Comparison of ENCODE assay signal across 19 mouse cellular contexts in genomic region chr7:81841439-81841838, GRCm38 (mm10). TPM values are rescaled to one million over a fixed set of nuclear protein-coding genes. Genes with fewer than 3 reads are reported as not detected.
A peak's percentile ranks its signal among the peaks of the same experiment; 100 is the strongest.
DNase-seq lines count a peak whose midpoint lies in the region; ATAC-seq and TF ChIP-seq lines count a peak whose summit lies in the region.
"Had no signal": no experiment of that assay in that cellular context is flagged by ENCODE, and none has a peak within 500 bp of the region (broad histone marks: within the 10 kb centered on the region; RNA-seq: fewer than 3 reads in every experiment).

No protein-coding gene starts in this region.

- no peak for TF ChIP-seq POLR2A in liver, adult 2 months (IDR thresholded peaks at IDR 0.05; ENCODE audit: extremely low read depth, insufficient read depth, low read length)

- H3K4me3 ChIP-seq in liver, adult 2 months (ENCODE audit: insufficient read depth, low read depth, low read length), result no peak overlapping the region
- no peak overlapping the region for H3K4me3 ChIP-seq in liver, postnatal 0 days (ENCODE audit: low read depth, low read length)
- H3K4me3 ChIP-seq in midbrain, embryonic 16.5 days (ENCODE audit: low read depth, low read length), result no peak overlapping the region
- H3K4me3 ChIP-seq: liver, embryonic 12.5 days had no signal

- no peaks in the 10 kb centered on the region for H3K9me3 ChIP-seq in liver, postnatal 0 days (ENCODE audit: low read length)
- no peaks in the 10 kb centered on the region for H3K9me3 ChIP-seq in midbrain, embryonic 16.5 days (replicated peaks; ENCODE audit: control insufficient read depth, low read length, poor library complexity, severe bottlenecking)
- H3K9me3 ChIP-seq: liver, embryonic 12.5 days had no signal

- 38% methylated on average over 6 of the region's 6 CpGs for WGBS in liver, adult 2 months
- 81% methylated on average over 6 of the region's 6 CpGs for WGBS in liver, postnatal 0 days (ENCODE audit: insufficient replicate concordance)
- 87% methylated on average over 6 of the region's 6 CpGs for WGBS in midbrain, embryonic 16.5 days

- intact Hi-C loops in heart, postnatal 25 days (cut with DNase I), result no loop called here

- H3K9ac ChIP-seq in liver, adult 2 months (ENCODE audit: low read depth, low read length), result no peak overlapping the region
- no peak overlapping the region for H3K9ac ChIP-seq in liver, postnatal 0 days (replicated peaks)
- H3K9ac ChIP-seq in midbrain, embryonic 16.5 days (ENCODE audit: low read depth, low read length), result no peak overlapping the region
- H3K9ac ChIP-seq: liver, embryonic 12.5 days had no signal

- no peak overlapping the region for H3K27ac ChIP-seq in liver, adult 2 months (replicated peaks; ENCODE audit: insufficient read depth, low read depth, low read length)
- no peak overlapping the region for H3K27ac ChIP-seq in liver, postnatal 0 days (ENCODE audit: low read depth)
- H3K27ac ChIP-seq in midbrain, embryonic 16.5 days (ENCODE audit: low read length), result no peak overlapping the region
- H3K27ac ChIP-seq: liver, embryonic 12.5 days had no signal

- H3K79me2 ChIP-seq in liver, adult 2 months (ENCODE audit: control insufficient read depth, insufficient read depth, low read length), result no peaks in the 10 kb centered on the region

- peak; percentile 66 for DNase-seq in adrenal gland, postnatal 10 days
- no peak for DNase-seq in adrenal gland, postnatal 25 days
- DNase-seq in heart, adult 8-10 months (ENCODE audit: low spot score), result peak; percentile 56
- DNase-seq in heart, postnatal 25 days (ENCODE audit: low spot score), result no peak
- DNase-seq in liver, adult 2 months (ENCODE audit: extremely low read depth, low read depth, low spot score), result peak; percentile 82
- DNase-seq in liver, postnatal 0 days, result no peak
- no peak for DNase-seq in embryo, embryonic 11 days
- DNase-seq: adrenal gland, adult 8-10 months; cerebellum, postnatal 10 days; thymus, postnatal 25 days had no signal

- no peaks in the 10 kb centered on the region for H3K36me3 ChIP-seq in liver, adult 2 months (ENCODE audit: control insufficient read depth, insufficient read depth, low read length)
- H3K36me3 ChIP-seq in liver, postnatal 0 days (replicated peaks; ENCODE audit: insufficient read depth, low read length), result no peaks in the 10 kb centered on the region
- H3K36me3 ChIP-seq in midbrain, embryonic 16.5 days (ENCODE audit: control insufficient read depth, insufficient read depth, low read length), result no peaks in the 10 kb centered on the region
- H3K36me3 ChIP-seq: liver, embryonic 12.5 days had no signal

- peaks cover 5% of the 10 kb centered on the region; the same call in 1 of the 2 replicates for H3K4me1 ChIP-seq in liver, adult 2 months (ENCODE audit: control insufficient read depth, insufficient read depth, low read length)
- H3K4me1 ChIP-seq in liver, postnatal 0 days (ENCODE audit: insufficient read depth), result no peaks in the 10 kb centered on the region
- 0 out of 2 replicates have a peak, but pooled peaks cover 3% of the 10 kb centered on the region for H3K4me1 ChIP-seq in midbrain, embryonic 16.5 days (ENCODE audit: control insufficient read depth, insufficient read depth, low read length)
- H3K4me1 ChIP-seq: liver, embryonic 12.5 days had no signal

- H3K4me2 ChIP-seq in liver, postnatal 0 days (ENCODE audit: low read depth, low read length), result no peak overlapping the region
- H3K4me2 ChIP-seq in midbrain, embryonic 16.5 days (ENCODE audit: low read length), result no peak overlapping the region
- H3K4me2 ChIP-seq: liver, embryonic 12.5 days had no signal

- H3K27me3 ChIP-seq in liver, adult 2 months (ENCODE audit: control insufficient read depth, insufficient read depth, low read length), result no peaks in the 10 kb centered on the region
- H3K27me3 ChIP-seq in liver, postnatal 0 days (ENCODE audit: insufficient read depth, low read length), result peaks cover 6% of the 10 kb centered on the region; the same call in 1 of the 2 replicates
- H3K27me3 ChIP-seq in midbrain, embryonic 16.5 days (ENCODE audit: control insufficient read depth, insufficient read depth, low read depth, low read length), result no peaks in the 10 kb centered on the region
- H3K27me3 ChIP-seq: Patski had no signal

- TF ChIP-seq CTCF in liver, adult 2 months (IDR thresholded peaks at IDR 0.05; ENCODE audit: low read depth, low read length), result no peak
- no peak for TF ChIP-seq CTCF in liver, postnatal 0 days (IDR thresholded peaks at IDR 0.05; ENCODE audit: low read depth)

- ATAC-seq in liver, postnatal 0 days, result no peak
- ATAC-seq in midbrain, embryonic 16.5 days, result no peak
- ATAC-seq: liver, embryonic 12.5 days; lung, postnatal 0 days; Patski had no signal

- no peak for TF ChIP-seq EP300 in liver, postnatal 0 days (IDR thresholded peaks at IDR 0.05; ENCODE audit: low read depth)

RNA-seq across cellular contexts. Expression of gene Btbd1, which starts 12.2 kb away (rescaled TPM):
- 100 to 1,000 TPM; 116 to 135 TPM for total RNA-seq in adrenal gland, postnatal 10 days (2021)
- 113 and 119 TPM in 2 replicates for total RNA-seq in adrenal gland, postnatal 25 days (2021)
- 100 to 1,000 TPM; 134 to 162 (median 154) TPM for total RNA-seq in heart, adult 8-10 months (2022)
- total RNA-seq in heart, postnatal 25 days (2021), result 100 to 1,000 TPM; 121 to 134 TPM
- 29.9 and 31.7 TPM in 2 replicates for total RNA-seq in liver, adult 2 months (2014; rRNA removed)
- polyA plus RNA-seq in liver, adult 2 months (2012; rRNA removed), result 12.5 and 13.3 TPM in 2 replicates
- polyA plus RNA-seq in liver, postnatal 0 days (2015; fragmentation: Nextera tagmentation; extraction: Ambion mirVana), result 16.6 and 20.8 TPM in 2 replicates
- 89.1 and 98.2 TPM in 2 replicates for polyA plus RNA-seq in midbrain, embryonic 16.5 days (2015; fragmentation: Nextera tagmentation; extraction: Ambion mirVana)

RNA-seq across cellular contexts. Expression of gene Gm10160, which starts 14.2 kb away (rescaled TPM):
- total RNA-seq in adrenal gland, postnatal 10 days (2021), result not detected
- not detected in 2 replicates for total RNA-seq in adrenal gland, postnatal 25 days (2021)
- total RNA-seq in heart, adult 8-10 months (2022), result not detected
- total RNA-seq in heart, postnatal 25 days (2021), result not detected
- total RNA-seq in liver, adult 2 months (2014; rRNA removed), result not detected in 2 replicates
- not detected in 2 replicates for polyA plus RNA-seq in liver, adult 2 months (2012; rRNA removed)
- polyA plus RNA-seq in liver, postnatal 0 days (2015; fragmentation: Nextera tagmentation; extraction: Ambion mirVana), result not detected in 2 replicates
- polyA plus RNA-seq in midbrain, embryonic 16.5 days (2015; fragmentation: Nextera tagmentation; extraction: Ambion mirVana), result not detected in 2 replicates
- total RNA-seq: adrenal gland, adult 8-10 months; heart, postnatal 14 days; left cerebral cortex, postnatal 14 days had no signal
- polyA plus RNA-seq: embryonic facial prominence, embryonic 11.5 days; liver, embryonic 12.5 days; lung, postnatal 0 days; Patski; small intestine, adult 2 months; stomach, embryonic 14.5 days had no signal

RNA-seq across cellular contexts. Expression of gene Tm6sf1, which starts 17.4 kb away (rescaled TPM):
- 10 to 100 TPM; 15.8 to 21.2 TPM for total RNA-seq in adrenal gland, postnatal 10 days (2021)
- total RNA-seq in adrenal gland, postnatal 25 days (2021), result 11.6 and 12.4 TPM in 2 replicates
- 10 to 100 TPM in 1 of 4 experiments, 1 to 10 TPM in 3; 8.0 to 10.9 (median 8.8) TPM for total RNA-seq in heart, adult 8-10 months (2022)
- 10 to 100 TPM; 13.1 to 13.4 TPM for total RNA-seq in heart, postnatal 25 days (2021)
- 4.7 and 6.2 TPM in 2 replicates for total RNA-seq in liver, adult 2 months (2014; rRNA removed)
- 3.3 and 4.9 TPM in 2 replicates for polyA plus RNA-seq in liver, adult 2 months (2012; rRNA removed)
- 8.7 and 9.0 TPM in 2 replicates for polyA plus RNA-seq in liver, postnatal 0 days (2015; fragmentation: Nextera tagmentation; extraction: Ambion mirVana)
- 8.1 and 8.7 TPM in 2 replicates for polyA plus RNA-seq in midbrain, embryonic 16.5 days (2015; fragmentation: Nextera tagmentation; extraction: Ambion mirVana)

RNA-seq across cellular contexts. Expression of gene 3110040N11Rik, which starts 52.2 kb away (rescaled TPM):
- 10 to 100 TPM; 30.3 to 30.4 TPM for total RNA-seq in adrenal gland, postnatal 10 days (2021)
- total RNA-seq in adrenal gland, postnatal 25 days (2021), result 41.1 and 48.2 TPM in 2 replicates
- total RNA-seq in heart, adult 8-10 months (2022), result 10 to 100 TPM; 29.1 to 34.0 (median 32.1) TPM
- total RNA-seq in heart, postnatal 25 days (2021), result 10 to 100 TPM; 21.8 to 28.5 TPM
- total RNA-seq in liver, adult 2 months (2014; rRNA removed), result 27.8 and 36.3 TPM in 2 replicates
- polyA plus RNA-seq in liver, adult 2 months (2012; rRNA removed), result 23.0 and 26.4 TPM in 2 replicates
- polyA plus RNA-seq in liver, postnatal 0 days (2015; fragmentation: Nextera tagmentation; extraction: Ambion mirVana), result 21.8 and 24.3 TPM in 2 replicates
- 53.2 and 58.7 TPM in 2 replicates for polyA plus RNA-seq in midbrain, embryonic 16.5 days (2015; fragmentation: Nextera tagmentation; extraction: Ambion mirVana)

Comparison
In these comparisons a context has a peak if more than half of its experiments do, and no peak if none do; other contexts are left out.
1. DNase-seq: peak in adrenal gland, postnatal 10 days (single experiment), heart, adult 8-10 months (single experiment) and liver, adult 2 months (single experiment); none in adrenal gland, postnatal 25 days (single experiment), heart, postnatal 25 days (single experiment), liver, postnatal 0 days (single experiment) and embryo, embryonic 11 days (single experiment).